23 mouse cellular contexts compared by ENCODE assay signal in the genomic region with DNA sequence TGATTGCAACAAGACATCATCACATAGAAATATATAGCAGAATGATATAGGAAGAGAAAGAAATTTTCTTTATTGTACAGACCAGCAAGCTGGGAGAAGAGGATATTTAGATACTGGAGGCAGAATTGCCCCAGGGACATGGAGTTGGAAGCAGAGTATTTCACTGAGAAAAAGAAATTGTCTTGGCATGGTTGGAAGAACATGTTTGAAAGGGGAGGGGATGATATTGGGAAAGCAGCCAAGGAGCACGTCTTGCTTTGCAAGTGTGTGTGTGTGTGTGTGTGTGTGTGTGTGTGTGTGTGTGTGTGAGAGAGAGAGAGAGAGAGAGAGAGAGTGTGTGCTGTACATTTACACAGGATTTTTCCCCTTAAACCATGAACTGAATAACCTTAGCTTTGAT.
DNase-seq lines count a peak whose midpoint lies in the region; ATAC-seq and TF ChIP-seq lines count a peak whose summit lies in the region.
"Had no signal": no experiment of that assay in that cellular context is flagged by ENCODE, and none has a peak within 500 bp of the region (broad histone marks: within the 10 kb centered on the region; RNA-seq: fewer than 3 reads in every experiment).

No protein-coding gene starts in this region.

- H3K4me1 ChIP-seq in forebrain, embryonic 16.5 days (replicated peaks; ENCODE audit: control insufficient read depth, insufficient read depth, low read length) = no peaks in the 10 kb centered on the region
- H3K4me1 ChIP-seq in forebrain, embryonic 11.5 days (replicated peaks; ENCODE audit: control insufficient read depth, insufficient read depth, low read length) = no peaks in the 10 kb centered on the region
- H3K4me1 ChIP-seq in lung, embryonic 14.5 days (ENCODE audit: insufficient read depth) = no peaks in the 10 kb centered on the region
- H3K4me1 ChIP-seq: embryonic facial prominence, embryonic 12.5 days; heart, embryonic 13.5 days had no signal

- no peak overlapping the region for H3K4me3 ChIP-seq in forebrain, embryonic 16.5 days (replicated peaks; ENCODE audit: low read length)
- H3K4me3 ChIP-seq in forebrain, embryonic 11.5 days (ENCODE audit: low read depth, low read length) = no peak overlapping the region
- H3K4me3 ChIP-seq in lung, embryonic 14.5 days (ENCODE audit: low read depth, low read length) = no peak overlapping the region
- H3K4me3 ChIP-seq: embryonic facial prominence, embryonic 12.5 days; gastrocnemius, adult 2 months; heart, embryonic 13.5 days had no signal

- peak; percentile 5 to 17 for DNase-seq in cerebellum, postnatal 14 days
- no peak for DNase-seq in cerebellum, adult 18-20 months
- DNase-seq in forebrain, embryonic 11.5 days (ENCODE audit: low spot score) = no peak
- peak; percentile 51 for DNase-seq in lung, embryonic 14.5 days
- no peak for DNase-seq in lung, postnatal 10 days
- DNase-seq: adrenal gland, adult 2 months; adrenal gland, postnatal 36 days; cerebellum, adult 11 months; cerebellum, adult 9-11 months; embryo, embryonic 11 days; gastrocnemius, adult 2 months; gastrocnemius, postnatal 25 days; heart, adult 11 months; heart, postnatal 36 days; kidney, adult 2 months had no signal

- ATAC-seq in forebrain, embryonic 16.5 days = peak; percentile 54; the same call in 1 of the 2 replicates
- no peak for ATAC-seq in forebrain, embryonic 11.5 days (replicated peaks; ENCODE audit: low FRiP score)
- no peak for ATAC-seq in lung, embryonic 14.5 days (ENCODE audit: insufficient read depth)
- no peak for ATAC-seq in granulocyte monocyte progenitor cell, adult 5-6 weeks (replicated peaks; ENCODE audit: poor library complexity, severe bottlenecking)
- ATAC-seq: activated CD4-positive, CD25-positive, alpha-beta regulatory T cell, adult 4 months; intestine, embryonic 16.5 days; Patski had no signal

- no peaks in the 10 kb centered on the region for H3K27me3 ChIP-seq in forebrain, embryonic 16.5 days (replicated peaks; ENCODE audit: control insufficient read depth, insufficient read depth, low read length)
- H3K27me3 ChIP-seq in forebrain, embryonic 11.5 days (ENCODE audit: control insufficient read depth, insufficient read depth, low read length) = no peaks in the 10 kb centered on the region
- no peaks in the 10 kb centered on the region for H3K27me3 ChIP-seq in lung, embryonic 14.5 days (ENCODE audit: insufficient read depth, low read length)
- H3K27me3 ChIP-seq: CH12.LX; embryonic facial prominence, embryonic 12.5 days; heart, embryonic 13.5 days; Patski had no signal

- no peak overlapping the region for H3K27ac ChIP-seq in forebrain, embryonic 16.5 days (ENCODE audit: low read length)
- H3K27ac ChIP-seq in forebrain, embryonic 11.5 days (ENCODE audit: low read depth, low read length) = no peak overlapping the region
- no peak overlapping the region for H3K27ac ChIP-seq in lung, embryonic 14.5 days (ENCODE audit: low read depth)
- H3K27ac ChIP-seq: embryonic facial prominence, embryonic 12.5 days; gastrocnemius, adult 2 months; heart, embryonic 13.5 days had no signal

- H3K9me3 ChIP-seq in forebrain, embryonic 16.5 days (ENCODE audit: control insufficient read depth, low read length) = no peaks in the 10 kb centered on the region
- no peaks in the 10 kb centered on the region for H3K9me3 ChIP-seq in forebrain, embryonic 11.5 days (ENCODE audit: control insufficient read depth, low read length)
- no peaks in the 10 kb centered on the region for H3K9me3 ChIP-seq in lung, embryonic 14.5 days (ENCODE audit: low read depth, low read length)
- H3K9me3 ChIP-seq: embryonic facial prominence, embryonic 12.5 days; heart, embryonic 13.5 days had no signal

- TF ChIP-seq CTCF in lung, embryonic 14.5 days (IDR thresholded peaks at IDR 0.05; ENCODE audit: low read depth) = no peak

- WGBS in forebrain, embryonic 16.5 days = 30% methylated on average over 1 of the region's 1 CpGs
- 88% methylated on average over 1 of the region's 1 CpGs for WGBS in forebrain, embryonic 11.5 days
- 33% methylated on average over 1 of the region's 1 CpGs for WGBS in lung, embryonic 14.5 days

- no peak overlapping the region for H3K9ac ChIP-seq in forebrain, embryonic 16.5 days (replicated peaks; ENCODE audit: low read depth, low read length)
- H3K9ac ChIP-seq in forebrain, embryonic 11.5 days (ENCODE audit: low read length) = no peak overlapping the region
- H3K9ac ChIP-seq in lung, embryonic 14.5 days = no peak overlapping the region
- H3K9ac ChIP-seq: embryonic facial prominence, embryonic 12.5 days; heart, embryonic 13.5 days had no signal

- no peak overlapping the region for H3K4me2 ChIP-seq in forebrain, embryonic 16.5 days (ENCODE audit: low read length)
- H3K4me2 ChIP-seq in forebrain, embryonic 11.5 days (ENCODE audit: low read depth, low read length, severe bottlenecking) = no peak overlapping the region
- no peak overlapping the region for H3K4me2 ChIP-seq in lung, embryonic 14.5 days
- H3K4me2 ChIP-seq: embryonic facial prominence, embryonic 12.5 days; heart, embryonic 13.5 days had no signal

- H3K36me3 ChIP-seq in forebrain, embryonic 16.5 days (ENCODE audit: control insufficient read depth, insufficient read depth) = no peaks in the 10 kb centered on the region
- no peaks in the 10 kb centered on the region for H3K36me3 ChIP-seq in forebrain, embryonic 11.5 days (ENCODE audit: control insufficient read depth, insufficient read depth, low read length)
- no peaks in the 10 kb centered on the region for H3K36me3 ChIP-seq in lung, embryonic 14.5 days (ENCODE audit: insufficient read depth)
- H3K36me3 ChIP-seq: embryonic facial prominence, embryonic 12.5 days; heart, embryonic 13.5 days had no signal

Comparison
In these comparisons a context has a peak if more than half of its experiments do, and no peak if none do; other contexts are left out.
1. DNase-seq: peak in cerebellum, postnatal 14 days (2 of 2) and lung, embryonic 14.5 days (single experiment); none in cerebellum, adult 18-20 months (0 of 2), forebrain, embryonic 11.5 days (single experiment) and lung, postnatal 10 days (single experiment).